Mouse (Mus musculus) forebrain, embryonic 13.5 days (tissue): ENCODE measurements around the gene Josd2. TPM values are rescaled to one million over a fixed set of nuclear protein-coding genes. Genes with fewer than 3 reads are reported as not detected.

Source experiments
- ATAC-seq: fragments of 200-750 bp; cut with Nextera tagmentation; 2 replicates; pipeline ENCODE4 v1.8.0; 2017
- H3K27ac ChIP-seq: fragments of 300-500 bp; sonication (generic); 2 replicates; pipeline ENCODE4 v1.5.1; 2015; ENCODE audit warnings: inconsistent platforms, mild to moderate bottlenecking, moderate library complexity
- H3K27me3 ChIP-seq: fragments of 300-500 bp; sonication (generic); 2 replicates; pipeline ENCODE4 v1.6.1; 2015; ENCODE audit warnings: mild to moderate bottlenecking, inconsistent platforms
- H3K36me3 ChIP-seq: fragments of 300-500 bp; sonication (generic); 2 replicates; pipeline ENCODE4 v1.6.1; 2015; ENCODE audit warnings: mild to moderate bottlenecking, inconsistent platforms; ENCODE audit not compliant: poor library complexity, severe bottlenecking
- H3K4me1 ChIP-seq: fragments of 300-500 bp; sonication (generic); 2 replicates; pipeline ENCODE4 v1.6.1; 2015; ENCODE audit warnings: inconsistent platforms
- H3K4me2 ChIP-seq: fragments of 300-500 bp; sonication (generic); 2 replicates; pipeline ENCODE4 v1.6.1; 2015; ENCODE audit warnings: inconsistent platforms, mild to moderate bottlenecking, moderate library complexity
- H3K4me3 ChIP-seq: fragments of 300-500 bp; sonication (generic); 2 replicates; pipeline ENCODE4 v1.5.1; 2015; ENCODE audit warnings: mild to moderate bottlenecking, inconsistent platforms
- H3K9ac ChIP-seq: fragments of 300-500 bp; sonication (generic); 2 replicates; pipeline ENCODE4 v1.6.1; 2015; ENCODE audit warnings: mild to moderate bottlenecking, inconsistent platforms
- H3K9me3 ChIP-seq: fragments of 300-500 bp; sonication (generic); replicated peaks from 2 replicates; pipeline ENCODE4 v1.6.1; 2016; ENCODE audit warnings: inconsistent platforms
- WGBS: fragments of 180-500 bp; shearing (Covaris S2); methylation state at CpG from one replicate; pipeline ENCODE4 v1.1.7; 2015; 5-methylcytosine and 5-hydroxymethylcytosine counted together
- polyA plus RNA-seq: library from polyadenylated mRNA; unstranded; fragments of >200 nt; fragmentation: Nextera tagmentation; extraction: Ambion mirVana; gene quantifications from 2 replicates; pipeline ENCODE4 v1.2.1, GENCODE M21; 2015

The Josd2 gene
- polyA plus RNA-seq: 49.0 and 56.1 TPM in 2 replicates

GRCm38 (mm10) chr7:44467811-44468411, at the start of gene Josd2:
TSS of gene Josd2 (plus strand) at chr7:44467980.
- peak within 1 kb of the TSS; percentile 91 for H3K27ac ChIP-seq

GRCm38 (mm10) chr7:44427666-44428065, 40.1 kb upstream of the Josd2 start:
- peak overlapping the region; percentile 58 for H3K4me2 ChIP-seq
- no peaks in the 10 kb centered on the region; the same call in 1 of the 2 replicates for H3K27me3 ChIP-seq
- H3K9me3 ChIP-seq: no peaks in the 10 kb centered on the region
- H3K27ac ChIP-seq: peak overlapping the region; percentile 99
- H3K4me1 ChIP-seq: peaks cover 48% of the 10 kb centered on the region
- 8% methylated on average over 8 of the region's 8 CpGs for WGBS
- H3K9ac ChIP-seq: peak overlapping the region; percentile 59
- H3K36me3 ChIP-seq: no peaks in the 10 kb centered on the region
- H3K4me3 ChIP-seq: peak overlapping the region; percentile 82
- peak; percentile 0; the same call in 1 of the 2 replicates for ATAC-seq

More at GRCm38 (mm10) chr7:44467811-44468411, at the start of gene Josd2:
- Histone ChIP-seq H3K4me2 (peak within 1 kb of the TSS; percentile 75), H3K9me3 (no peaks in the 10 kb centered on the region), H3K36me3 (peaks cover 16% of the 10 kb centered on the region), H3K4me3 (peak within 1 kb of the TSS; percentile 53), H3K4me1 (peaks cover 61% of the 10 kb centered on the region), H3K27me3 (no peaks in the 10 kb centered on the region), H3K9ac (peak within 1 kb of the TSS; percentile 68)
- under 1% methylated on average over 42 of the region's 42 CpGs for WGBS
- ATAC-seq: peak; percentile 95

- Histone ChIP-seq H3K27me3 (no peaks in the 10 kb centered on the region; the same call in 1 of the 2 replicates), H3K9me3 (no peaks in the 10 kb centered on the region), H3K4me3 (peak overlapping the region; percentile 82), H3K27ac (peak overlapping the region; percentile 99), H3K9ac (peak overlapping the region; percentile 97), H3K4me1 (peaks cover 55% of the 10 kb centered on the region), H3K36me3 (no peaks in the 10 kb centered on the region), H3K4me2 (peak overlapping the region; percentile 95)
- WGBS: under 1% methylated on average over 18 of the region's 38 CpGs
- ATAC-seq: peak; percentile 28
These were observed 39.4 kb upstream of the Josd2 start for GRCm38 (mm10) chr7:44428171-44428950.

DNA sequence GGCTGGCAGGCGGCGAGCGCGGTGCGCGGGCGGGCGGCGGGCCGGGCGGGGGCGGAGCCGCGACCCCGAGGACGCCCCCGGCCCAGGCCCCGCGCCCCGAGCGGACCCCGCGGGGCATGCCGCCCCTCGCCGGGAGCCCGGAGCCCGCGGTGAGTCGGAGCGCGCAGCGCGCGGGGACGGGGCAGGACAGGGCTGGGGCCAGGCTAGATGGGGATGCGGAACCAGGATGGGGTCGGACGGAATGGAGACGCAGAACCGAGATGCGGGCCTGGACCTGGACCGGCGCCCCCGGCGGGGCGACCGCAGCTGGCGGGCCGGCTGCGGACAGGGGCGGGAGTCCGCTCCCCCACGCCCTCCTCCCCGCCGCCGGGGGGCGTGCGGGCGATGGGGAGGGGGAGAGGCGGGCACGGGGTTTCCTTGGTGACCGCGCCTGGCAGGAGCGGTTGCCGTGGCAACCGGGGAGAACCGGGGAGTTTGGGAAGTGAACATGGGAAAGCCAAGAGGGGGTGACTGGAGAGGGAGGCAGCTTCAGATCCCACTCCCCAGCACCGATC, 38.7 kb upstream of the Josd2 start, which contains the start of gene Lrrc4b:
Lrrc4b (plus strand) TSS at position 51 of the 554 bp plus-strand sequence.
- under 1% methylated on average over 60 of the region's 69 CpGs for WGBS
- Histone ChIP-seq H3K27me3 (no peaks in the 10 kb centered on the region; the same call in 1 of the 2 replicates), H3K27ac (peak within 1 kb of the TSS; percentile 99), H3K4me3 (peak within 1 kb of the TSS; percentile 82), H3K4me2 (peak within 1 kb of the TSS; percentile 95), H3K4me1 (peaks cover 57% of the 10 kb centered on the region), H3K9me3 (no peaks in the 10 kb centered on the region), H3K36me3 (peaks cover 2% of the 10 kb centered on the region; the same call in 1 of the 2 replicates), H3K9ac (peak within 1 kb of the TSS; percentile 97)
- peak; percentile 73 for ATAC-seq

DNA sequence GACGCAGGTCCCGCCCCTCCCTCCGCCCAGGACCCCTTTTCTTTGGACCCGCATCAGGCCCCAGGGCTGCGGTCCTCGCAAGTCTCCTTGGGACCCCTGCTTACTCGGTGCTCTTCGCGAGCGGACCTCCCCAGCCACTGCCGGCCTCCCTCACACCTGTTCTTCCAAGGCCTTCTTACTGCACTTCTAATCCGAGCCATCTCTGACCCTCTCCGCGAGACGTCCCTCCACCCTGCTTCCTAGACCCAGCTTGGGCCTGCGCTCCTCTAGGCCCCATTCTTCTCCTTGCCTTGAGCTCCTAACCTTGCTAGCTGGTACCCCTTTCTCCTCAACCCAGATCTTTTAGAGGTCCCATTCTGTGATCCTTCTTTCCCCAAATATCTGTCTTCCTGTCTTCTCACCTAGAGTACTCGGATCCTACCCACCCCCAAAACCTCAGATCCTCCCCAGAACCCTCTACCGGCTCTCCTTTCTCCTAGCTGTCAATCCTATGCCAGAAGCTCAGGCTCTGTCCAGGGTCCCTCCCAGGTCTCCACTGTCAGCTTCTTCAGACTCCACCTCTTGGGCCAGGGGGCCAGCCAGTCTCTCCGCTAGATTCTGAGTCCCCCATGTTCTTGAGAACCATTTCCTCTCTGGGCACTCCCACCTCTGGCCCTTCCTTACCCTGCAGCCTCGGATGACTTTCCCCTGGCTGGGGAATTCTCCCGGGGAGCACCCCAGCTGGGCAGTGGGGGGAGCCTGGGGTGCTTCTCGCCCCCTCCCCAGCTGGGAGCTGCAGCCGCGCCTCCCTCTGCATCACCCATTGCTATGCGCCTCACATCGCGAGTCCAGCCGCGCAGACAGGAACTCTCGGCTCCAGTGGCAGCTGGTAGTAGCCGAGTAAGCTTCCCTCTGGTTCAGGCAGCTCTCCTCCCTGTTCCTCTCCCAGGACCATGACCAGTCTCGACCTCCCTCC, 38.0 kb upstream of the Josd2 start:
- Histone ChIP-seq H3K27ac (peak overlapping the region; percentile 99), H3K4me1 (peaks cover 57% of the 10 kb centered on the region), H3K36me3 (peaks cover 8% of the 10 kb centered on the region), H3K9ac (peak overlapping the region; percentile 97), H3K9me3 (no peaks in the 10 kb centered on the region), H3K4me3 (peak overlapping the region; percentile 82), H3K27me3 (no peaks in the 10 kb centered on the region), H3K4me2 (peak overlapping the region; percentile 95)
- under 1% methylated on average over 32 of the region's 32 CpGs for WGBS
- peak; percentile 11 for ATAC-seq

DNA sequence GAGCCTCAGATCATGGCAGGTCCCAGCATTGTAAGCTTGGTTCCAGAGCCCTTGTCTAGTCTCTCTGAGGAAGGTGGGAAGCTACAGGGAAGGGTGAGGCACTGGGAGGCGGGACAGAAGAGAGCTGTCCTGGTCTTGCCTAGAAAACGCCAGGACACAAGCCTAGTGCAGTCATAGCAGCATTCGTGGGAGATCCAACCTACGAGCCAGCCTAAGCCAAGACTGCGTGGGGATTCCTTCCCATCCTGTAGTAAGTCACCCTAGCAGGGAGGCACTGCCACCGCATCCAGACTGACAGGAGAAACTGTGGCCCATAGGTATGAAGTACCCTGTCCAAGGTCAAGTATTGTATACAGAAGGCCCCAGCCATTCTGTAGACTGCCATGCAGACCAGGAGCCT, 35.2 kb upstream of the Josd2 start:
- peaks cover 17% of the 10 kb centered on the region for H3K36me3 ChIP-seq
- H3K9ac ChIP-seq: 0 out of 2 replicates have a peak overlapping the region, but pooled peaks have one; percentile 97
- no peak overlapping the region for H3K27ac ChIP-seq
- H3K4me2 ChIP-seq: no peak overlapping the region
- no peak for ATAC-seq
- no peaks in the 10 kb centered on the region for H3K27me3 ChIP-seq
- peaks cover 53% of the 10 kb centered on the region for H3K4me1 ChIP-seq
- WGBS: 83% methylated on average over 6 of the region's 6 CpGs
- no peak overlapping the region for H3K4me3 ChIP-seq
- H3K9me3 ChIP-seq: no peaks in the 10 kb centered on the region

DNA sequence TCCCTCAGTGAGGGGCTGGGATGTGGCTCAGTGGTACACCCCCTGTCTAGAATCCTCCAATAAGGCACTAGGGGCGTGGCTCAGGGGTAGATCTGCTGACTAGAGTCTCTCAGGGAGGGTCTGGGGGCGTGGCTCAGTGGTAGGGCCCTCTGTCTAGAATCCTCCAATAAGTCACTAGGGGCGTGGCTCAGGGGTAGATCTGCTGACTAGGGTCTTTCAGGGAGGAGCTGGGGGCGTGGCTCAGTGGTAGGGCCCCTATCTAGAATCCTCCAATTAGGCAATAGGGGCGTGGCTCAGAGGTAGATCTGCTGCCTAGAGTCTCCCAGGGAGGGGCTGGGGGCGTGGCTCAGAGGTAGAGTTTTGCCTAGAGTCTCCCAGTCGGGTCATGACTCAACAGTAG, 34.4 kb upstream of the Josd2 start:
- H3K27me3 ChIP-seq: no peaks in the 10 kb centered on the region
- no peak overlapping the region for H3K9ac ChIP-seq
- H3K27ac ChIP-seq: no peak overlapping the region
- ATAC-seq: peak; percentile 48
- peaks cover 17% of the 10 kb centered on the region for H3K36me3 ChIP-seq
- no peaks in the 10 kb centered on the region for H3K9me3 ChIP-seq
- H3K4me1 ChIP-seq: peaks cover 53% of the 10 kb centered on the region
- H3K4me3 ChIP-seq: no peak overlapping the region
- no peak overlapping the region for H3K4me2 ChIP-seq
- WGBS: 9% methylated on average over 7 of the region's 7 CpGs

GRCm38 (mm10) chr7:44434089-44434488, 33.7 kb upstream of the Josd2 start:
- Histone ChIP-seq H3K4me2 (no peak overlapping the region), H3K36me3 (peaks cover 17% of the 10 kb centered on the region), H3K27ac (no peak overlapping the region), H3K4me3 (no peak overlapping the region), H3K9ac (no peak overlapping the region), H3K4me1 (peaks cover 55% of the 10 kb centered on the region), H3K9me3 (no peaks in the 10 kb centered on the region), H3K27me3 (no peaks in the 10 kb centered on the region)
- no peak for ATAC-seq
- 80% methylated on average over 9 of the region's 9 CpGs for WGBS

DNA sequence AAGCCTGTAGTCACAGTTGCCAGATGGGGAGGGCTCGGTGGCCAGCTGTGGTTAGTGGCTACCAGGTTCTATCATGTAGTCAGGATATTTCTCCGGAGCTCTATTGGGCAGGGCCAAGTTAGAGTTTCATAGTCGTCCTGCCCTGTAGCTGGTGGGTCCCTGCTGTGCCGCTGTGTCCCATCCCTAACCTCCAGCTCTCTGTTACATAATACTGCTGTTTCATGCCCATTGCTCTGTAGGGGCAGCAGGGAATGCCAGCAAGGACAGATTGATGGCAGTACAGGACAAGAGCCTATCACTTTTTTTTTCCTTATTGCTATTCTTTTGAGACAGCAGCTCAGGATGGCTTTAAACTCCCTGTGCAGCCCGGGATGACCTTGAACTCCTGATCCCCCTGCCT, 32.0 kb upstream of the Josd2 start:
- Histone ChIP-seq H3K4me1 (peaks cover 48% of the 10 kb centered on the region), H3K27me3 (no peaks in the 10 kb centered on the region), H3K9ac (no peak overlapping the region), H3K27ac (no peak overlapping the region), H3K4me3 (no peak overlapping the region), H3K36me3 (peaks cover 17% of the 10 kb centered on the region), H3K9me3 (no peaks in the 10 kb centered on the region), H3K4me2 (no peak overlapping the region)
- WGBS: 74% methylated on average over 5 of the region's 5 CpGs
- ATAC-seq: no peak

- Histone ChIP-seq H3K4me3 (no peak overlapping the region), H3K27ac (no peak overlapping the region), H3K4me2 (no peak overlapping the region), H3K36me3 (peaks cover 17% of the 10 kb centered on the region), H3K4me1 (peaks cover 47% of the 10 kb centered on the region), H3K9ac (no peak overlapping the region), H3K9me3 (no peaks in the 10 kb centered on the region), H3K27me3 (no peaks in the 10 kb centered on the region)
- WGBS: 20% methylated on average over 1 of the region's 1 CpGs
- ATAC-seq: no peak
These were observed 31.5 kb upstream of the Josd2 start for GRCm38 (mm10) chr7:44436267-44436666.

DNA sequence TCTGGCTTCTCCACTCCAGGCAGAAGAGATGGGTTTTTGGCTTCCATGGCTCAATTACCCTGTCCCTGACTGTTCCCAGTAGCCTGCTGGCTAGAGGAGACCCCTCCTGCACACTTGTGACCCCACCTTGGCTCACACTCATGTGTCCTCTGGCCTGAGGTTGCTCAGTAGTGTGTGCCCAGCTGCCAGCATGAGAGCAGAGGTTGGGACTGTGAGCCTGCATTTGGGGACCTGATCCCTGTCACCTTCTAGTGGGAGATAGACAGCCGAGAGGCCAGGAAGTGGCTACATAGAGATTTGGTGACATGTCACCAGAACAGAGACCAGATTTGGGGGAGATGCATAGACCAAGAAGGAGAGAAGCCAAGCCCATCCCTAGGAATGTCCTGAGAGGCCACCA, 30.6 kb upstream of the Josd2 start:
- 87% methylated on average over 1 of the region's 1 CpGs for WGBS

More for the DNA sequence above, 30.6 kb upstream of the Josd2 start:
- H3K9me3 ChIP-seq: no peaks in the 10 kb centered on the region
- H3K27me3 ChIP-seq: no peaks in the 10 kb centered on the region
- no peak overlapping the region for H3K4me2 ChIP-seq
- H3K4me1 ChIP-seq: peaks cover 43% of the 10 kb centered on the region
- H3K27ac ChIP-seq: no peak overlapping the region
- H3K36me3 ChIP-seq: peaks cover 17% of the 10 kb centered on the region
- H3K9ac ChIP-seq: peak overlapping the region; percentile 22; the same call in 1 of the 2 replicates
- no peak for ATAC-seq
- no peak overlapping the region for H3K4me3 ChIP-seq
